Mouse (Mus musculus): ENCODE data around the gene Rsph6a.

DNA sequence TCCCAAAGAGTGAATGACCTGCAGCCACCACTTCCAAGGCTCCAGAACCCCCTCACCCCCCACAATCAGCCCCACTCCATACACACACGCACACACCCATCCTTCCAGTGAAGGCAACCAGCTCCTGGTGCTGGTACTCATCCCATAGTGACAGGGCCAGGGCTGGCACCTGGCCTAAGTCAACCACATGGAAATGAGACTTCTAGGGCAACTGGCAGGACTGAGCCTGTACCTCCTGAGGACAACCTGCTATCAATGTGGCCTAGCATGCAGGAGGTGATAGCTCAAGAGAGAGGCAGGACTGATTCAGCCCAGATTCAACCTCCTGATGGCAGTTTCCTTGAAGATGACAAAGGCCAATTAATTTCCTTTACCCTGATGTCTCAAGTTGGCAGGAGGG lies 45.8 kb downstream of the Rsph6a start:
- no peak for TF ChIP-seq POLR2A (IDR thresholded peaks at IDR 0.05; ENCODE audit: borderline replicate concordance, extremely low read depth, insufficient read depth, insufficient read length, poor library complexity, severe bottlenecking)
- no peak for TF ChIP-seq CTCF (IDR thresholded peaks at IDR 0.05; ENCODE audit: borderline replicate concordance, extremely low read depth, insufficient read depth, insufficient read length)
